ENCODE assay signal across 8 mouse cellular contexts in genomic region chr13:60467821-60468579, GRCm38 (mm10).
DNase-seq lines count a peak whose midpoint lies in the region; ATAC-seq lines count a peak whose summit lies in the region.

No protein-coding gene starts in this region.

- ATAC-seq in hindbrain, embryonic 11.5 days (ENCODE audit: low FRiP score): no peak
- no peak; the same call in 1 of the 2 replicates for ATAC-seq in hindbrain, embryonic 16.5 days
- no peak for ATAC-seq in forebrain, embryonic 12.5 days (ENCODE audit: low FRiP score)

- H3K4me3 ChIP-seq in hindbrain, embryonic 11.5 days (ENCODE audit: low read depth, low read length): no peak overlapping the region
- H3K4me3 ChIP-seq in hindbrain, embryonic 16.5 days (ENCODE audit: low read length): no peak overlapping the region
- no peak overlapping the region for H3K4me3 ChIP-seq in forebrain, embryonic 12.5 days (replicated peaks)

- no peaks in the 10 kb centered on the region for H3K9me3 ChIP-seq in hindbrain, embryonic 11.5 days (ENCODE audit: control insufficient read depth, low read length)
- no peaks in the 10 kb centered on the region for H3K9me3 ChIP-seq in hindbrain, embryonic 16.5 days (ENCODE audit: control insufficient read depth, low read length)
- H3K9me3 ChIP-seq in forebrain, embryonic 12.5 days: no peaks in the 10 kb centered on the region

- H3K27ac ChIP-seq in hindbrain, embryonic 11.5 days (ENCODE audit: low read depth, low read length): no peak overlapping the region
- H3K27ac ChIP-seq in hindbrain, embryonic 16.5 days (ENCODE audit: low read depth, low read length): no peak overlapping the region
- H3K27ac ChIP-seq in forebrain, embryonic 12.5 days: 0 out of 2 replicates have a peak overlapping the region, but pooled peaks have one; percentile 3

- no peak overlapping the region for H3K4me2 ChIP-seq in hindbrain, embryonic 11.5 days (replicated peaks; ENCODE audit: low read depth, low read length)
- no peak overlapping the region for H3K4me2 ChIP-seq in hindbrain, embryonic 16.5 days (ENCODE audit: low read length)
- H3K4me2 ChIP-seq in forebrain, embryonic 12.5 days: no peak overlapping the region

- no peaks in the 10 kb centered on the region for H3K4me1 ChIP-seq in hindbrain, embryonic 11.5 days (replicated peaks; ENCODE audit: control insufficient read depth, insufficient read depth, low read length)
- H3K4me1 ChIP-seq in hindbrain, embryonic 16.5 days (ENCODE audit: control insufficient read depth, insufficient read depth, low read depth, low read length): 0 out of 2 replicates have a peak, but pooled peaks cover 3% of the 10 kb centered on the region
- H3K4me1 ChIP-seq in forebrain, embryonic 12.5 days: 0 out of 2 replicates have a peak, but pooled peaks cover 5% of the 10 kb centered on the region

- peak; percentile 75 for DNase-seq in hindbrain, embryonic 11.5 days (ENCODE audit: low spot score)
- DNase-seq in CD4-positive helper T cell, adult 2 months (ENCODE audit: low read depth, low spot score): peak; percentile 14
- peak; percentile 36 to 38 for DNase-seq in adrenal gland, postnatal 4 days (ENCODE audit: low spot score in 2 of 2)
- DNase-seq in kidney, postnatal 25 days: peak; percentile 53 to 56
- DNase-seq in lung, postnatal 14 days: peak; percentile 66
- DNase-seq in urinary bladder, postnatal 25 days (ENCODE audit: low spot score): peak; percentile 71

- no peak overlapping the region for H3K9ac ChIP-seq in hindbrain, embryonic 11.5 days (ENCODE audit: low read depth, low read length)
- H3K9ac ChIP-seq in hindbrain, embryonic 16.5 days (ENCODE audit: low read depth, low read length): no peak overlapping the region
- H3K9ac ChIP-seq in forebrain, embryonic 12.5 days: no peak overlapping the region

- H3K27me3 ChIP-seq in hindbrain, embryonic 11.5 days (ENCODE audit: control insufficient read depth, insufficient read depth, low read length): no peaks in the 10 kb centered on the region
- no peaks in the 10 kb centered on the region; the same call in 1 of the 2 replicates for H3K27me3 ChIP-seq in hindbrain, embryonic 16.5 days (replicated peaks; ENCODE audit: control insufficient read depth, insufficient read depth, low read length)
- H3K27me3 ChIP-seq in forebrain, embryonic 12.5 days: no peaks in the 10 kb centered on the region; the same call in 1 of the 2 replicates

- H3K36me3 ChIP-seq in hindbrain, embryonic 11.5 days (ENCODE audit: control insufficient read depth, insufficient read depth, low read length): no peaks in the 10 kb centered on the region
- H3K36me3 ChIP-seq in hindbrain, embryonic 16.5 days (ENCODE audit: control insufficient read depth, insufficient read depth, low read length): no peaks in the 10 kb centered on the region
- no peaks in the 10 kb centered on the region for H3K36me3 ChIP-seq in forebrain, embryonic 12.5 days (replicated peaks)

- WGBS in hindbrain, embryonic 11.5 days: 21% methylated on average over 11 of the region's 11 CpGs
- 15% methylated on average over 11 of the region's 11 CpGs for WGBS in hindbrain, embryonic 16.5 days
- WGBS in forebrain, embryonic 12.5 days: 21% methylated on average over 11 of the region's 11 CpGs

Comparison
In these comparisons a context has a peak if more than half of its experiments do, and no peak if none do; other contexts are left out.
1. DNase-seq: peak in every context shown above with its lines; median percentile 75 in hindbrain, embryonic 11.5 days; 71 in urinary bladder, postnatal 25 days; 66 in lung, postnatal 14 days; 54 in kidney, postnatal 25 days; 37 in adrenal gland, postnatal 4 days; 14 in CD4-positive helper T cell, adult 2 months.